Mouse (Mus musculus): Measurements from ENCODE around the gene Gm11733. TPM values are rescaled to one million over a fixed set of nuclear protein-coding genes. Genes with fewer than 3 reads are reported as not detected.

Gene Gm11733
- total RNA-seq, 2 experiments from 2014 or later = 0.35 TPM; not detected in 1

DNA sequence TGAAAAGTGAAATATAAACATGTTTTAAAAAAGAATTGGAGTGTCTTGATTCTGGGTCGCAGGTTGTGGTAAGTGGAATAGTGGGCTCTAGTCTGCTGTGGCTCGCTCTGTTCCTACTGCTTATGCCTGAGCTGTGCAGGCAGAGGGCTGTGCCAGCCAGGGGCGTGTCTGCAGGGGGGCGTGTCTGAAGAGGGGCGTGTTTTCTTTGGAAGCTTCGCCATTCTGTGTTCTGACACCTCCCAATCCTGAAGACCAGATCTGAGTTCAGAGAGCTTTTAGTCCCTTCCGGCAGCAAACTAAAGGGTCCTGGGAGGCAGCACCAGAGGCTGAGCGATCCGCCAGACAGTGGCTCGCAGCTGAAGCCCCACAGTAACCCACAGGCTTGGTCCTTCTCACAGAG lies 8.5 kb upstream of the Gm11733 start:
- intact Hi-C loops (cut with DNase I) = loop anchor here (5.0 kb wide), 1 partner anchor 83 kb away; no protein-coding TSS in a partner anchor
- no peak for DNase-seq (ENCODE audit: low spot score in 2 of 2)

DNA sequence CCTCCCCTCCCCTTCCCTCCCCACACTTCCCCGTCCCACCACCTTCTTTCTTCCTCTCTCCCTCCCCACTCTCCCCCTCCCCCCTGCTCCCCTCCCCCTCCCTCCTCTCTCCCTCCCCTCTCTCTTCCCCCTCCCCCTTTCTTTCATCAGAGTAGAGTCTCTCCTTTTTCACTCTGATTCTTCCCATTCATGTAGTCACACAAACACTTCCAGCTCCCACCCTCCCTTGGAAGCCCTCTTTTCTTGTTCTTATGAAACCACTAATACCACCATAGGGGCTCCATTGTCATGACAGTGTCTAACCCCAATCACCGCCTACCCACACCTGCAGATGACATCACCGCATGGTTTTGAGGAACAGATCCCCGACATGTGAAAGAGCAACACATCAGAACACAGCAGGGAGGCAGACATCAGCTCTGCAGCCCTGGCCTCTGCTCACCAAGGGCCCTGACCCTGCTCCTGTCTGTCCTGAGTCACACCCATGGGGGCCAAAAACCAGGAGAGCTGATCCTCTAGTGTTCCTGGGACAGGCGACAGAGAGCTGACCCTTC lies 7.5 kb upstream of the Gm11733 start:
- no peak for DNase-seq (ENCODE audit: low spot score in 2 of 2)
- intact Hi-C loops (cut with DNase I) = loop anchor here (5.0 kb wide), 1 partner anchor 84 kb away; no protein-coding TSS in a partner anchor

DNA sequence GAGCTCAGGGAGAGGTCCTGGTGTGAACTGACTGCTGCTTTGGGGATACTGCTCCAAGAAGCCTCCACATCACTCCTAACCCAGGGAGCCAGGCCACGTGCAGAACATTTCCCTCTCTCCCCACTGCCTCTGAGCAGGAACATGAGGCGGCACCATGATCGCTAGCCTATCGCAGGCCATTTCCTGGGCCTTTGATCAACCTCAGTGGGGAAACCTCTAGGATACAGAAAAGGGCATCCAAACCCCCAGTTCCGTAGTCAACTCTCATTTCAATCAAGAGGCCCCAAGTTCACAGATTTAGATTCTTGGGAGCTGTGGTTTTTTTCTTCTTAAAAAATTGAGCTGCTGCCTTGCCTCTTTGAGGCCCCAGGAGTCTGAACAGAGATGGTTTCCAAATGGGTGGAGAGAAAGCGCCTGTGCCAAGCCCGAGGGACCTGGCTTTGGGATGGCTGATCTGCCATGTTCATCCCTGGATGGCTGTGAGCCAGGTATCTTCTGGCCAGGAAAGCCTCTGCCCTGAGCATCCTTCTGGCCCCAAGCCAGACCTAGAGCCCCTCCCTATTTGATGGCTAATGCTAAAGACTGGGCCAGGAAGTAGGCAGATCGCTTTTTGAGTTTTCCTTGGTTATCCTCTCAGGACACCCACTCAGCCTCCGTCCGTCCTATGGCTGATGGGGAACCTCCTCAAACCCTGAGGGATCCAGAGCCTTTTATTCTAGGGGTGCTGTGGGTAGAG lies 5.7 kb upstream of the Gm11733 start:
- DNase-seq (ENCODE audit: low spot score in 2 of 2) = no peak
- intact Hi-C loops (cut with DNase I) = loop anchor here (5.0 kb wide), 1 partner anchor 86 kb away; no protein-coding TSS in a partner anchor

DNA sequence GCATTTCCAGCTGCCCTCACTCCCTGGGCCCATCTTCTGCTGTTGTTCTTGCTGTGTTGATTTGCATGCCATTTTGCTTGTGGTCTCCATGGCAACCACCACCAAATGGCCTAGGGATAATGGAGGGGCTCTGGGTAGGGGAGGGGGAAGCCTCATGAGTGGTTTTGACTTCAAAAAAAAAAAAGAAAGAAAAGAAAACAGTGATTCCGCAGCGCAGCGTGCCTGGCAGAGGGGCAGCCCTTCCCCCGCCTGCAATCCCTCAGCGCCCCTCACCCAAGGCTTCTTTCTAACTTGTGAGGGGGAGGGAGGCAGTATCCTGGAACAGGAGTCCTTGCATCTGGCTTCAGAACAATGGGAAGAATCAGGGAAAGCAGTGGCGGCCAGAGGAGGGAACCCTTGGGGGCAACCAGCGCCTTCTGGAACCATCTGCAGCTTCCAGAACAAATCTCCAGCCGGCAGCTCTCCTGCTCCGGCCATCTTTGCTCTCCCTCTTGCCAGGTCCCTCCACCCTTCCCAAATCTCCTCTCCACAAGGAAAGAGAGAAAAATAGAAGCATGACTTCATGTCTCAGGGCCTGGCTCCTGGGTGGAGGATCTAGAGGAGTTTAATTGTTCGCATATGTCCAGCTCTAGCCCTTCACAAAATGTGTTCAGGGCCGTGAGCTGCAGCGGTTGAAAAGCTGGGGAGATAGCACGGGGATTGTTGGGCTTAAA lies 5.0 kb upstream of the Gm11733 start:
- peak; percentile 52 to 73 for DNase-seq (ENCODE audit: low spot score in 2 of 2)
- intact Hi-C loops (cut with DNase I) = loop anchor here (5.0 kb wide), 1 partner anchor 87 kb away; no protein-coding TSS in a partner anchor

DNA sequence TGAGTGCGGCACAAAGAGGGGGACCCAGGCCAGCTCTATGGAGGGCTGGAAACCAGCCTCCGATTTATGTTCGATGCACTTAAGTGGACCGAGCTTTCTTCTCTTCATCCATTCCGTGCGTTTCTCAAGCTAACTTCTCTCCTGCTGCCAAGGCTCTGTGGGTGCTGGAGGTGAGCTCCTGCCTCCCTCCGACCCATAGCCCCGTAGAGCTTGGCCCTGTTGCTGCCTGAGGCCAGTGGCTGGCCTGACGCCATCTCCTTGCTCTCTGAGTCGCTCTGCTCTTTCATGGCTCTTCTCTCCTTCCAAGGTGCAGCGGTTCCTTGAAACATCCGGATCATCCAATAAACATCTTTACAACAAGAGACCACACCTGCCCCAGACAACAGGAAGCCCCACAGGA lies 4.4 kb upstream of the Gm11733 start:
- DNase-seq (ENCODE audit: low spot score in 2 of 2) = no peak
- intact Hi-C loops (cut with DNase I) = loop anchor here (5.0 kb wide), 3 partner anchors 72 to 173 kb away; partner anchors contain the start of gene Tnrc6c

DNA sequence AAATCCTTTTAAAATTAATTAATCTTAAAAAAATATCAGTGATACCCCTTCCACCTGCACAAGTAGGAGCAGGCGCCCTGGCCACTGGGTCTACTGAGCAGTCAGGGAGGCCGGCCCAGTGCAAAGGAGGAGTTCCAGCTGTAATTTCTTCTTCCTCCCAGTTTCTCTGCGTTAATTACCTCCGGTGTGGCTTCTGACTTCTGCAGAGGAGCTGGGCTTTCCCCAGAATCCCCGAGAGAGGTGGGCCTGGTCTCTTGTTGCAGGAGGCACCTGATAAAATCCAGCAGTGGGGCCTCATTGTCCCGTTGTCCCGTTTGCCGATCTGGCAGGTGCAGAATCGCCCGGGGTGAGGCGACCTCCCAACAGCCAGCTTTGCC lies 1.9 kb upstream of the Gm11733 start:
- intact Hi-C loops (cut with DNase I) = loop anchor here (5.0 kb wide), 2 partner anchors 75 to 170 kb away; partner anchors contain the start of gene Tnrc6c
- no peak for DNase-seq (ENCODE audit: low spot score in 2 of 2)

DNA sequence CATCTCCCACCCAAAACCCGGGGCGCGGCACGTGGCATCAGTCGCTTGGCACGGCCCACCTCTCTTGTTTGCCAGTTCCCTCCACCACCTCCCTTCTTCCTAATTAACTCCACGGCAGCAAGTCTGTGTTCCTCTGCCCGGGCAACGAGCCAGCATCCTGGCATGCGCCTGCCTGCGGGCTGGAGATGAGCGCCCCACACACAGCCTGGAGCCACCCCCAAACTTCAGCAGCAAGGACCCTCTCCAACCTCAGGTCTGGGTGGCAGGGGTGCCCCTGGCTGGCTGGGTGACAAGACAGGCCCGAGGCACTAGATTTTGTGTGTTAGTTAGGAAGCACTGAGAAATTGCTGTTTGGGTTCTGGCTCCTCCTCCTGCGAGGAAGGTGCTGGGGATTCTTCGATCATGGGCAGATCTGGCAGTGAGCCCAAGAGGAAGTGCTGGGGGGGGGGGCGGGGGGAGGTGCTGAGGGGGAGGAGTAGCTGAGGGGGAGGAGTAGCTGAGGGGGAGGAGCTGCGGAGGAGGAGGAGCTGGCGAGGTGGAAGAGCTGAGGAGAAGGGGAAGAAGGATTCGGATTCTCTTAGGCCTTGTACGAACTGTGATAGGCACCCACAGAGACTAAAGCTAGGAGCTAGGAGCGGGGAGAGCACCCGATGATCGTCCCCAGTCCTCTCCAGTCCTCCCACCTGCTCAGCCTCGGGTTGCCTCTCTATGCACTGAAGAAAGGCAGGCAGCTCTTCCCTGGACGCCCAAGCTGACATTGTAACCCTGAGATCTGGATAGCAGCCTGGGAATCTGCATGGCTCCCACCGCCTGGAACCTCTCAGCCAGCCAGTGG lies 1.3 kb upstream of the Gm11733 start:
- intact Hi-C loops (cut with DNase I) = loop anchor here (5.0 kb wide), 2 partner anchors 76 to 169 kb away; partner anchors contain the start of gene Tnrc6c
- peak; percentile 94 to 95 for DNase-seq (ENCODE audit: low spot score in 2 of 2)

DNA sequence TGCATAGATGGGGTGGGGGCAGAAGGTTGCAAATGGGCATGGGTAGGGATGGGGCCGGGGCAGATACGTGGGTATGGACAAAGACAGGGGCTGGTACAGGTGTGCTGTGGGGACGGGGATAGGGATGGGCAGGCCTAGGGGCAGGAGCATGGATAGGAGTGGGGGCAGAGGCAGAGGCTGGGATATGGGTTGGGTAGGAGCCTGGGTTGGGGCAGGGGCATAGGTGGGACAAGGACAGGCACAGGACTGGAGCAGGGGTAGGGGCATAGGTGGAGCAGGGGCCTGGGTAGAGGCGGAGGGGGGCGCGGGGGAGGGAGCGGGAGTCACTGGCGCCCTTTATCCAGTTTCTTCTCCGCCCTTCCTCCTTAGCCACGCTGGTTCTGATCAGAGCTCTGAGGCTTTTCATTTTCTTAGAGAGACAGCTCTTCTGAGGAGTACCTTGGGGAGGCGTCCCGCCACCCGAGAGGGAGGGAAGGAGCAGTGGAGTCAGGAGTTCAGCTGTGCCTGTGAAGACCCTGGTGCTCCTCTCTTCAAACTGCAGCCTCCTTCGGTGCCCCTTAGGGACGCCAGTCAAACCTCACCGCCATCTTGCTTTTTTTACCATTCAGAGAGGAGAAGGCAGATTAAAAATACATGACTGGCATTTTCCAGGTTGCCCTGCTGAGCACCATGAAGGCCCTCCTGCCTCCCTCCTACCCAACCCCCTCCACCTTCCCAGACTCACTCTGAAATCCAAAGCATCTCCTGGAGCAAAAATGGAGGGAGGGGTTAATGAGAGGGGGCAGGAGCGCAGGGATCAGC lies 7.4 kb downstream of the Gm11733 start:
- DNase-seq (ENCODE audit: low spot score in 2 of 2) = no peak
- intact Hi-C loops (cut with DNase I) = no loop called here

DNA sequence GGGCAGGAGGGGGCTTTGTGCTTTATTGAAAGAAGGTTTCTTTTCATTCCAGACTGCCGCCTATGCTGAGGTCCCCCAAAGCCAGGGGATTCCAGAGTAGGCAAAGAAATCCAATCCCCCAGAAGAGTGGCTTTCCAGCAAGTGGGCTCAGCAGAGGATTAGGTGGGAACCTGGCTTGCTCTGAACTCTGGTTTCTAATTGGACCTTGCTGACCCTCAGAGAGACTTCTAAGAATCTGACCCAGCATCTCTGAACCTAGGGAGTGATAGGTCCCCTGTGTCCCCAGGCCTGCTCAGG lies 8.0 kb downstream of the Gm11733 start:
- DNase-seq (ENCODE audit: low spot score in 2 of 2) = no peak
- intact Hi-C loops (cut with DNase I) = no loop called here

DNA sequence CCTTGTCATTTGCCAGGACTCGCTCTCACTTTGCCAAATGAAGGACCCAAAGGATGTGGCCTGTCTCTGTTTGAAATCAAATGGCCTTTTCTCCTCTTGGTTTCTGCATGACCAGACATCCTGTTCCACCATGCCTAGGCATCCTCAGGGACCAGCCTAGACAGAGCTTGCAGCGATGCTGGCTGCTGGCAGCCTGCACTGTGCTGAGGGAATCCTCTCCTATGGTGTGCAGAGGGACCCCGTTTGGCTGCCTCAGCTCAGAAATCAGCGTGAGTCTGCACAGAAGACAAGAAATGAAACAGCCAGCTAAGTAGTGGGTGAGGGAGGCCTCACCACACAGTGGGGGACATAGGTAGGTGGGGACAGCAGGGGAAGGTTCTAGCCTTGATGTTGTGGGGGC lies 12.6 kb downstream of the Gm11733 start:
- intact Hi-C loops (cut with DNase I) = no loop called here
- peak; percentile 33 to 41 for DNase-seq (ENCODE audit: low spot score in 2 of 2)

DNA sequence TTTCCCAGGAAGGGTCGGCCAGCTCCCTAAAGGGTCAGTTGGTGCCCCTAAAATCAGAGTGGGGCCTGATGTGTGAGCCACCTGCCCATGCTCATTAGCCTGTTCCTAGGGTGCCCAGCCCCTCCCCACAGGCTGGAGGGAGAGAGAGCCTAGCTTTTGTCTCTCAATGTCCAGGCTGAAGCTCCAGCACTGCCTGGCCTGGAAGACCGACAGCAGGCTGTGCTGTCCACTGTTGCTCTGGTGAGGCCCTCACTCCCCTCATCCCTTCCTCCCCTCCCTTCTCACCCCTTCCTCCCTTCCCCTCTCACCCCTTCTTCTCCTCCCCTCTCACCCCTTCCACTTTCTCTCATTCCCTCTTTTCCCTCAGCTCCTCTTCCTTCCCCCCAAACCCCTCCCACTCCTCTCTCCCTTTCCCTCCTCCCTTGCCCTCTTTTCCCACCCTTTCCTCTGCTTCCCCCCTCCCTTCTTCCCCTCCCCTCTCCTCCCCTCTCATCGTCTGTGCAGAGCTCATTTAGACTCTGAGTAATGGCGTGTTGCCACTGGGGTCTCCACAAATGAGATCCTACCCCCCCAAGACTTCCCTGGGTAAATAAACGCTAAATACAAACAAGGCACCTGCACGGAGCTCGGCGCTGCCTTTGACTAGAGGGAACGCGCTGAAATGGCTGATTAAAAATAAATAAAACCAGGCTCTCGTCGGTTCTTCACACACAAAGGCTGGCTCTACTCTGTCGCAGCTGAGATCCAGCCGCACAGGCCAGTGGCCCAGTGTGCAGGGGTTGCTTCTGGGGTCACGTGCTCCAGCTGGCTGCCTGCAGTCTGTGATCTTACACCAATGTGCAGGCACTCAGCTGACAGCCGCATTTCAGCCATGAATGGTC lies 13.3 kb downstream of the Gm11733 start:
- peak; percentile 48 to 65 for DNase-seq (ENCODE audit: low spot score in 2 of 2)
- intact Hi-C loops (cut with DNase I) = no loop called here

DNA sequence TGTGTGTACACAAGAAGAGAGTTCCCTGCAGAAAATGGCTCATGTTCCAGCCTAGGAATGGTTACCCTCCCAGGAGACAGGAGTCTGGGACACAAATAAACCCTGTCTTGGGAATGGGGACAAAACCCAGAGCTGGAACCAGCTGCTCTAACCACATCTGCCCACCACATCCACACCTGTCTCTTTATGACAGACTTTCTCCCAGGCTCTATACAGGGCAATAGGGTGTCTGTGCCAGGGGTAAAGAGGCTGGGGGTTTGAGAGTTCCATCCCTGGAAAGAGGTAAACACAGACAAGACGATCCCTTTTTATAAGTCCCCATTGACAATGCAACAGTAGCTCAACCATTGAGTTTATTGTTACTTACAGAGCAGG lies 14.0 kb downstream of the Gm11733 start:
- no peak for DNase-seq (ENCODE audit: low spot score in 2 of 2)
- intact Hi-C loops (cut with DNase I) = no loop called here

DNA sequence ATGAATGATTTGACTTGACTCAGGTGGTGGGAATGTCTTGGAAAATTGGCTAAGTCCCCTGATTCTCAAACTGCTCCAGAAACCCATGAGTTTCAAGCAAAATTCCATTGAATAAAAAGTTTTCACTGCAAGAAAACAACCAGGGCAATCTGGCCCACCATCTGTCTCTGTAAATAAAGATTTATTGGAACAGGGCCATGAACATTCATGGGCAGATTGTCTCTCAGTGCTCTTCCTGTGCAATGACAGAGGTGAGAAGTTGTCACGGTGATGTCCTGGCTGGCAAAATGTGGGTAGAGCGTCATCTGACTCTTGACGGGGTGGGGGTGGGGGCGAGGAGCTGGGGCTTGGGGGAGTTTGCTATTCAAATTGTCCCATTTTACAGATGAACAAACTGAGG lies 24.8 kb downstream of the Gm11733 start:
- DNase-seq (ENCODE audit: low spot score in 2 of 2) = peak; percentile 49 to 57
- intact Hi-C loops (cut with DNase I) = no loop called here

DNA sequence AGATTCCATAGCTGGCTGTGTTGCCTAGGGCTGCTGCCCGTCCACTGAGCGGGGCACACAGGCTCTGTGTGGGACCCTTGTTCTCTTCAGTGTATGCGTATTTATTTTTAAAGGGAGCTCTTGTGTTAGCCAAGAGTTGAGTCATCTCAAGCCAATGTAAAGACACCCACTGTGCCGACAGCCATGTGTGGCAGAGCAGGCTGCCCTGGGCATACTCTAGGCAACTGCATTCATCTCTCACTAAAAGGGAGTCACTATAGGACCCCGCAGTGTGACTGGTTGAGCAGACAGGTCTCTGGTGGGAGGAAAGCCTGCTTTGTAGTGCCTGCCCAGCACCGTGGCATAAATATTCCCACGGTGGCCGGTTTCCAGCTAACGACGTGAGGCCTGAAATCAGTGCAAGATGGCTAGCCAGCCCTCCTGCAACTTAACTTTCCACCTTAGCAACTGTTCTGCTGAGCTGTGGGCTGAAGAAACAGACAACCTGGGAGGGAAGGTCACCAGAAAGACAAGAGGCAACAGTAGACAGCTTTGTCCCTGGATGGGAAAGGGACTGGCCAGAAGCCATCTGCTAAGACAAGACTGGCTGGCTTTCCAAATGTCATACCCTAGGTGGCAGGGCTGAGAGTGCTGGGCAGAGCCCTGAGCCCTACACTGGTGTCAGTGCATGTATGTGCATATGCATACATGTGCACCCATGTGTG lies 31.7 kb downstream of the Gm11733 start:
- peak in 1 of 2 experiments; percentile 49 for DNase-seq (ENCODE audit: low spot score in 2 of 2)
- intact Hi-C loops (cut with DNase I) = no loop called here

DNA sequence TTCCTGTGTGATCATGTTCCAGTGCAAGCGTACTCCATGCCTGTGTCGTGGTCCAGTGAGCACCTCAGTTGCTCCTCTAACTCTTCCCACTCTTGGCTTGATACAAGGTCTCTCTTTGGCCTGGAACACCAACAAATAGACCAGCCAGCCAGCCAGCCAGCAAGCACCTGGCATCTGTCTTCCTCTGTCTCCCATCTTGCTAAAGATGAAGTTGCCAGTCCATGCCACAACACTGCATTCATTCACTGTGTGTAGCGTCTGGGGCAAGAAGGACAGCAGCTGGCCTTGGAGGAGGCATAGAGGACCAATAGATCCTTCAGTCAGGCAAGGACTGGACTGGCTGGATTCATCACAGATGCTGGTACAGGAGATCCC lies 32.2 kb downstream of the Gm11733 start:
- intact Hi-C loops (cut with DNase I) = no loop called here
- no peak for DNase-seq (ENCODE audit: low spot score in 2 of 2)

DNA sequence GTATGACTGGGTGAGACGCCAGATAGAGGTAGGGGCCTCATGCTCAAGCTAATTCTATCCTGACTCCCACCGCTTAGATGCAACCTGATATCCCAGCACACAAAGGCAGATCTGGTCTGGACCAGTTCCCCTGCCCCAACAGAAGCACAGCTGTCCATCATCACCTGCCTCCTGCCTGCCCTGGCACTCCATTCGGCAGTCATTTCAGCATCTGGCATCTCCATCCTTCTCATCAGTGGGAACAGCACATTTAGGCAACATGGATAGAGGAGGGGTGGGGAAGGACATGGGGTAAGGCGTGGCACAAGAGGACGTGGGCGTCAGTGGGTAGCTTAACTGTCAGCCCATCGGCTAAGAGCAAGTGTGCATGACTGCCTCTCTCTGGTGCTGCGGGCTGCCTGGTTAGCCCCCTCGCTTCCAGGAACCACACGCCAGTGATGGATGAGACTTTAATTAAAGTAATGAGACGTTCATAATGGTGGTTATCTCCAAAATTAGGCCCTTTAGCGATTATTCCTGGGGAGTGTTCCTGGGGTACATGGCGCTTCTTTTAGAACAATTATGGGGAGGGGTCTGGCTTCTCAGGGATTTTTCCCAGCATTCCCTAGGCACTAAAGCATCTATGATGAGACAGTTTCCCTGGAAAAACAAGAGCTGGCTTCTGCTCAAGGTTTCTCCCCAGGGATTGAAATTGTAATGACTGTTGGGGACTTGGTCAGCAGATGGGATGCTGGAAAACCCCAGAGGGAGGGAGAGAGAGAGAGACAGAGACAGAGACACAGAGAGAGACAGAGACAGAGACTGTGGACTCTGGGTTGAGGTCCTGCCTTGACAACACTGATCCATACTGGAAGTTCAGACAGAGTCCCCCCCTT lies 38.0 kb downstream of the Gm11733 start:
- no peak for DNase-seq (ENCODE audit: low spot score in 2 of 2)
- intact Hi-C loops (cut with DNase I) = no loop called here
